Mouse (Mus musculus) midbrain, postnatal 0 days (tissue): Measurements from ENCODE around the gene Borcs6. TPM values are rescaled to one million over a fixed set of nuclear protein-coding genes. Genes with fewer than 3 reads are reported as not detected.
A peak's percentile ranks its signal among the peaks of the same experiment; 100 is the strongest.

Experiments used
- ATAC-seq: fragments of 200-750 bp; cut with Nextera tagmentation; 2 replicates; pipeline ENCODE4 v1.8.0; 2017; ENCODE audit warnings: moderate number of reproducible peaks, mild to moderate bottlenecking, moderate TSS enrichment, moderate library complexity; ENCODE audit not compliant: low FRiP score
- DNase-seq: peaks from one replicate; pipeline ENCODE4 v3.0.0-alpha.2; 2015; ENCODE audit warnings: low spot score
- H3K27ac ChIP-seq: fragments of 300-500 bp; sonication (generic); 2 replicates; pipeline ENCODE4 v1.5.1; 2014; ENCODE audit warnings: low read depth, mild to moderate bottlenecking, low read length, mixed read lengths
- H3K27me3 ChIP-seq: fragments of 300-500 bp; sonication (generic); 2 replicates; pipeline ENCODE4 v1.6.1; 2014; ENCODE audit warnings: low read length, control low read depth, mixed read lengths; ENCODE audit not compliant: insufficient read depth
- H3K36me3 ChIP-seq: fragments of 300-500 bp; sonication (generic); 2 replicates; pipeline ENCODE4 v1.6.1; 2014; ENCODE audit warnings: low read length, control low read depth, mixed read lengths; ENCODE audit not compliant: insufficient read depth
- H3K4me1 ChIP-seq: fragments of 300-500 bp; sonication (generic); 2 replicates; pipeline ENCODE4 v1.6.1; 2014; ENCODE audit warnings: mild to moderate bottlenecking, control low read depth, antibody characterized with exemption, low read length, mixed read lengths; ENCODE audit not compliant: insufficient read depth
- H3K4me2 ChIP-seq: fragments of 300-500 bp; sonication (generic); 2 replicates; pipeline ENCODE4 v1.6.1; 2014; ENCODE audit warnings: low read depth, mild to moderate bottlenecking, low read length, mixed read lengths; ENCODE audit not compliant: poor library complexity, severe bottlenecking
- H3K4me3 ChIP-seq: fragments of 300-500 bp; sonication (generic); 2 replicates; pipeline ENCODE4 v1.5.1; 2014; ENCODE audit warnings: low read depth, mild to moderate bottlenecking, low read length, moderate library complexity
- H3K9ac ChIP-seq: fragments of 300-500 bp; sonication (generic); replicated peaks from 2 replicates; pipeline ENCODE4 v1.6.1; 2014; ENCODE audit warnings: mild to moderate bottlenecking, low read length, moderate library complexity, mixed read lengths; ENCODE audit not compliant: poor library complexity, severe bottlenecking
- H3K9me3 ChIP-seq: fragments of 300-500 bp; sonication (generic); 2 replicates; pipeline ENCODE4 v1.6.1; 2016; ENCODE audit warnings: low read length, control low read depth
- CTCF ChIP-seq: IDR thresholded peaks from 2 replicates; pipeline ENCODE4 v1.5.1; 2016; ENCODE audit warnings: antibody characterized with exemption, mild to moderate bottlenecking
- WGBS: fragments of 180-500 bp; shearing (Covaris S2); extraction: QIAGEN DNeasy Blood & Tissue Kit; methylation state at CpG from one replicate; pipeline ENCODE4 v1.1.7; 2014; 5-methylcytosine and 5-hydroxymethylcytosine counted together
- polyA plus RNA-seq: library from polyadenylated mRNA; unstranded; fragments of >200 nt; fragmentation: Nextera tagmentation; extraction: Ambion mirVana; gene quantifications from 2 replicates; pipeline ENCODE4 v1.2.1, GENCODE M21; 2015
- total RNA-seq: library from RNA; depleted of rRNA; stranded (reverse); fragments of >200 nt; gene quantifications from 2 replicates; pipeline ENCODE4 v1.2.3, GENCODE M21; 2014

The Borcs6 gene
- total and polyA plus RNA-seq, 2 experiments from 2014 or later, result 21.3 to 33.3 TPM

GRCm38 (mm10) chr11:69060448-69061254, 1.1 kb downstream of the Borcs6 start:
- Histone ChIP-seq H3K9ac (peak overlapping the region; percentile 85), H3K4me2 (peak overlapping the region; percentile 86), H3K4me1 (peaks cover 10% of the 10 kb centered on the region), H3K27me3 (no peaks in the 10 kb centered on the region), H3K9me3 (no peaks in the 10 kb centered on the region), H3K27ac (peak overlapping the region; percentile 92), H3K4me3 (peak overlapping the region; percentile 90), H3K36me3 (no peaks in the 10 kb centered on the region)
- under 1% methylated on average over 40 of the region's 40 CpGs for WGBS
- TF ChIP-seq CTCF, result no peak
- ATAC-seq (no peak), DNase-seq (no peak)

- Histone ChIP-seq H3K27ac (peak overlapping the region; percentile 92; the same call in 1 of the 2 replicates), H3K36me3 (no peaks in the 10 kb centered on the region), H3K4me1 (peaks cover 10% of the 10 kb centered on the region), H3K4me3 (peak overlapping the region; percentile 90), H3K4me2 (peak overlapping the region; percentile 86), H3K9me3 (no peaks in the 10 kb centered on the region), H3K27me3 (no peaks in the 10 kb centered on the region), H3K9ac (peak overlapping the region; percentile 85)
- WGBS, result 8% methylated on average over 17 of the region's 17 CpGs
- no peak for TF ChIP-seq CTCF
- no peak for ATAC-seq
- no peak for DNase-seq
These were observed 1.9 kb downstream of the Borcs6 start for GRCm38 (mm10) chr11:69061255-69061912.

- H3K4me1 ChIP-seq, result peaks cover 13% of the 10 kb centered on the region
- no peaks in the 10 kb centered on the region for H3K27me3 ChIP-seq
- H3K4me3 ChIP-seq, result peak overlapping the region; percentile 90
- peak overlapping the region; percentile 86 for H3K4me2 ChIP-seq
- DNase-seq (peak; percentile 76), ATAC-seq (no peak)
- H3K36me3 ChIP-seq, result no peaks in the 10 kb centered on the region
- peak overlapping the region; percentile 64; the same call in 1 of the 2 replicates for H3K27ac ChIP-seq
- TF ChIP-seq CTCF, result no peak
- H3K9ac ChIP-seq, result no peak overlapping the region
- under 1% methylated on average over 17 of the region's 17 CpGs for WGBS
- H3K9me3 ChIP-seq, result no peaks in the 10 kb centered on the region
These were observed 2.8 kb downstream of the Borcs6 start for GRCm38 (mm10) chr11:69062194-69062760.

GRCm38 (mm10) chr11:69062761-69063224, 3.3 kb downstream of the Borcs6 start:
- Histone ChIP-seq H3K9ac (no peak overlapping the region), H3K9me3 (no peaks in the 10 kb centered on the region), H3K4me3 (peak overlapping the region; percentile 90), H3K4me1 (peaks cover 13% of the 10 kb centered on the region), H3K27me3 (no peaks in the 10 kb centered on the region), H3K36me3 (no peaks in the 10 kb centered on the region), H3K27ac (peak overlapping the region; percentile 64; the same call in 1 of the 2 replicates), H3K4me2 (peak overlapping the region; percentile 86)
- DNase-seq (peak; percentile 95), ATAC-seq (no peak)
- WGBS, result under 1% methylated on average over 19 of the region's 19 CpGs
- TF ChIP-seq CTCF, result no peak

GRCm38 (mm10) chr11:69063413-69064201, 4.1 kb downstream of the Borcs6 start:
- peak overlapping the region; percentile 90 for H3K4me3 ChIP-seq
- H3K9ac ChIP-seq, result peak overlapping the region; percentile 58
- peak; percentile 65 for DNase-seq
- peak overlapping the region; percentile 86 for H3K4me2 ChIP-seq
- H3K27me3 ChIP-seq, result no peaks in the 10 kb centered on the region
- TF ChIP-seq CTCF, result no peak
- H3K36me3 ChIP-seq, result no peaks in the 10 kb centered on the region
- H3K4me1 ChIP-seq, result peaks cover 13% of the 10 kb centered on the region
- no peaks in the 10 kb centered on the region for H3K9me3 ChIP-seq
- WGBS, result under 1% methylated on average over 31 of the region's 31 CpGs
- peak overlapping the region; percentile 64; the same call in 1 of the 2 replicates for H3K27ac ChIP-seq
- 0 out of 2 replicates have a peak, but pooled peaks have one; percentile 51 for ATAC-seq
